ENCODE assay signal across 13 mouse cellular contexts in genomic region chr5:100345118-100345517, GRCm38 (mm10).
A peak's percentile ranks its signal among the peaks of the same experiment; 100 is the strongest.
DNase-seq lines count a peak whose midpoint lies in the region; ATAC-seq and TF ChIP-seq lines count a peak whose summit lies in the region.
"Had no signal": no experiment of that assay in that cellular context is flagged by ENCODE, and none has a peak within 500 bp of the region (broad histone marks: within the 10 kb centered on the region; RNA-seq: fewer than 3 reads in every experiment).

No protein-coding gene starts in this region.

- ATAC-seq in forebrain, embryonic 13.5 days = no peak

- no peaks in the 10 kb centered on the region for H3K9me3 ChIP-seq in forebrain, embryonic 13.5 days (replicated peaks)

- H3K4me2 ChIP-seq in forebrain, embryonic 13.5 days = no peak overlapping the region

- no peaks in the 10 kb centered on the region for H3K36me3 ChIP-seq in splenic B cell, adult 2 months (ENCODE audit: control insufficient read depth, insufficient read depth, low read length, poor library complexity, severe bottlenecking)
- H3K36me3 ChIP-seq in forebrain, embryonic 13.5 days (ENCODE audit: poor library complexity, severe bottlenecking) = no peaks in the 10 kb centered on the region

- no peak overlapping the region for H3K27ac ChIP-seq in forebrain, embryonic 13.5 days

- no peak overlapping the region for H3K4me3 ChIP-seq in lung, adult 2 months (replicated peaks; ENCODE audit: extremely low read depth, low read depth, low read length)
- H3K4me3 ChIP-seq in forebrain, embryonic 13.5 days = no peak overlapping the region

- no peaks in the 10 kb centered on the region for H3K27me3 ChIP-seq in splenic B cell, adult 2 months (ENCODE audit: control insufficient read depth, insufficient read depth, low read length, poor library complexity, severe bottlenecking)
- no peaks in the 10 kb centered on the region for H3K27me3 ChIP-seq in forebrain, embryonic 13.5 days

- 97% methylated on average over 1 of the region's 1 CpGs for WGBS in lung, adult 2 months
- 95% methylated on average over 1 of the region's 1 CpGs for WGBS in forebrain, embryonic 13.5 days

- no peaks in the 10 kb centered on the region for H3K4me1 ChIP-seq in lung, adult 2 months (ENCODE audit: control insufficient read depth, insufficient read depth, low read length)
- H3K4me1 ChIP-seq in forebrain, embryonic 13.5 days = peaks cover 10% of the 10 kb centered on the region; the same call in 1 of the 2 replicates

- peak; percentile 31; the same call in 1 of the 2 replicates for TF ChIP-seq CTCF in lung, adult 2 months (IDR thresholded peaks at IDR 0.05; ENCODE audit: insufficient read depth, low read length)

- no peak for TF ChIP-seq POLR2A in lung, adult 2 months (IDR thresholded peaks at IDR 0.05; ENCODE audit: borderline replicate concordance, extremely low read depth, low read depth, low read length)

- peak; percentile 25 for DNase-seq in embryo, embryonic 10.5 days (ENCODE audit: low spot score)
- DNase-seq in embryo, embryonic 11 days = no peak
- DNase-seq in lung, adult 2 months = no peak
- DNase-seq in lung, adult 18-20 months = no peak
- peak; percentile 64 for DNase-seq in R1 (ENCODE audit: low read depth, low spot score)
- peak; percentile 35 for DNase-seq in splenic B cell, adult 2 months (ENCODE audit: low read depth, low spot score)
- no peak for DNase-seq in heart, postnatal 4 days
- DNase-seq: adrenal gland, adult 8-10 months; cerebellum, adult 9-11 months; gastrocnemius, postnatal 10 days; kidney, postnatal 14 days; left cerebral cortex, postnatal 4 days had no signal

- H3K9ac ChIP-seq in forebrain, embryonic 13.5 days = no peak overlapping the region

Comparison
In these comparisons a context has a peak if more than half of its experiments do, and no peak if none do; other contexts are left out.
1. DNase-seq: peak in embryo, embryonic 10.5 days (single experiment), R1 (single experiment) and splenic B cell, adult 2 months (single experiment); none in embryo, embryonic 11 days (single experiment), lung, adult 2 months (single experiment), lung, adult 18-20 months (0 of 2) and heart, postnatal 4 days (single experiment).